Comparison of ENCODE assay signal across 10 mouse cellular contexts in the genomic region with DNA sequence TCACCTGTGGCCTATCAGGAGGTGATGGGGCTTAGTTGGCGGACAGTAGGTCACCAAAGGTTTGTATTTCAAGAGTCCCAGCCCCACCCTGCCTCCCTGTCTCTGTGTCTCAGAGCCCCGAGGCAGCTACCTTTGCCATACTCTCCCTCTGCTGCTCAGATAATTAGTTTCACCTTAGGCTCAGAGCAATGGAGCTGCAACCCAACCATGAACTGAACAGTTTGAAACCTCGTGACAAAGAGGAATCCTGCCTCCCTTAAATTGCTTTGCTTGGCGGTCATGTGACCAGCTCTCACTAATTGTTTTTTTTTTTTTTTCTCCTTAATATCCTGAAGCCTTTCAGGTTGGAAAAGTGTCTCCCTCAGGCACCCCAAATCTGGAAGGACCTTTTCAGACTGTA. TPM values are rescaled to one million over a fixed set of nuclear protein-coding genes. Genes with fewer than 3 reads are reported as not detected.
DNase-seq lines count a peak whose midpoint lies in the region; ATAC-seq and TF ChIP-seq lines count a peak whose summit lies in the region.
"Had no signal": no experiment of that assay in that cellular context is flagged by ENCODE, and none has a peak within 500 bp of the region (broad histone marks: within the 10 kb centered on the region; RNA-seq: fewer than 3 reads in every experiment).

No protein-coding gene starts in this region.

- no peaks in the 10 kb centered on the region for H3K9me3 ChIP-seq in ES-E14 (ENCODE audit: control insufficient read depth, insufficient read depth, low read depth, low read length)
- H3K9me3 ChIP-seq in kidney, embryonic 16.5 days (ENCODE audit: low read length), result no peaks in the 10 kb centered on the region
- H3K9me3 ChIP-seq: forebrain, embryonic 15.5 days; hindbrain, embryonic 13.5 days had no signal

- intact Hi-C loops in heart, adult 2 months (cut with DNase I), result no loop called here

- H3K27me3 ChIP-seq in heart, adult 2 months (ENCODE audit: control insufficient read depth, insufficient read depth, low read length), result no peaks in the 10 kb centered on the region
- H3K27me3 ChIP-seq in kidney, adult 2 months (replicated peaks; ENCODE audit: control insufficient read depth, insufficient read depth, low read length), result no peaks in the 10 kb centered on the region
- H3K27me3 ChIP-seq in kidney, embryonic 16.5 days (ENCODE audit: insufficient read depth, low read length), result no peaks in the 10 kb centered on the region
- H3K27me3 ChIP-seq: forebrain, embryonic 15.5 days; hindbrain, embryonic 13.5 days had no signal

- ATAC-seq in kidney, embryonic 16.5 days (ENCODE audit: low FRiP score, low TSS enrichment), result peak; percentile 64; the same call in 1 of the 2 replicates
- ATAC-seq: forebrain, embryonic 15.5 days had no signal

- peak in 1 of 2 experiments; percentile 30 for DNase-seq in heart, adult 2 months
- DNase-seq in heart, adult 11 months, result no peak
- DNase-seq in kidney, adult 2 months, result peak; percentile 81
- no peak for DNase-seq in kidney, postnatal 10 days
- DNase-seq in ES-E14 (ENCODE audit: low read depth, low spot score), result no peak
- no peak for DNase-seq in adrenal gland, adult (ENCODE audit: inconsistent age in 2 of 2, low spot score in 1 of 2)
- DNase-seq in gastrocnemius, adult 8-10 months (ENCODE audit: low spot score in 2 of 2), result no peak

- H3K4me2 ChIP-seq in kidney, embryonic 16.5 days (replicated peaks; ENCODE audit: low read depth, low read length), result no peak overlapping the region
- H3K4me2 ChIP-seq: forebrain, embryonic 15.5 days; hindbrain, embryonic 13.5 days had no signal

- TF ChIP-seq POLR2A in heart, adult 2 months (IDR thresholded peaks at IDR 0.05; ENCODE audit: insufficient read depth, low read depth, low read length), result no peak
- no peak for TF ChIP-seq POLR2A in kidney, adult 2 months (IDR thresholded peaks at IDR 0.05; ENCODE audit: low read depth, low read length)

- no peak overlapping the region; the same call in 1 of the 2 replicates for H3K4me3 ChIP-seq in heart, adult 2 months
- H3K4me3 ChIP-seq in kidney, adult 2 months (ENCODE audit: insufficient read depth, low read depth, low read length), result no peak overlapping the region
- no peak overlapping the region for H3K4me3 ChIP-seq in ES-E14 (ENCODE audit: insufficient read depth in 1 of 2, low read depth in 1 of 2, low read length in 2 of 2, poor library complexity in 1 of 2, severe bottlenecking in 1 of 2)
- H3K4me3 ChIP-seq in kidney, embryonic 16.5 days (ENCODE audit: low read length), result no peak overlapping the region
- H3K4me3 ChIP-seq: forebrain, embryonic 15.5 days; hindbrain, embryonic 13.5 days had no signal

- 59% methylated on average over 4 of the region's 4 CpGs for WGBS in heart, adult 2 months
- 37% methylated on average over 4 of the region's 4 CpGs for WGBS in kidney, adult 2 months
- 59% methylated on average over 4 of the region's 4 CpGs for WGBS in kidney, embryonic 16.5 days

- in situ Hi-C loops in ES-E14 (cut with MboI; ENCODE audit: low sequenced_read_pairs in 2 of 2, unreplicated experiment in 2 of 2), result no loop called here

- H3K36me3 ChIP-seq in heart, adult 2 months (ENCODE audit: control insufficient read depth, insufficient read depth, low read length), result no peaks in the 10 kb centered on the region; the same call in 1 of the 2 replicates
- H3K36me3 ChIP-seq in kidney, adult 2 months (ENCODE audit: control insufficient read depth, insufficient read depth, low read length), result no peaks in the 10 kb centered on the region
- H3K36me3 ChIP-seq in ES-E14 (ENCODE audit: control insufficient read depth, insufficient read depth, low read length, poor library complexity, severe bottlenecking), result no peaks in the 10 kb centered on the region
- no peaks in the 10 kb centered on the region for H3K36me3 ChIP-seq in kidney, embryonic 16.5 days (ENCODE audit: insufficient read depth, low read length)
- H3K36me3 ChIP-seq: forebrain, embryonic 15.5 days; hindbrain, embryonic 13.5 days had no signal

- H3K27ac ChIP-seq in heart, adult 2 months, result peak overlapping the region; percentile 79
- peak overlapping the region; percentile 93 for H3K27ac ChIP-seq in kidney, adult 2 months (ENCODE audit: insufficient read depth, low read depth, low read length)
- H3K27ac ChIP-seq in ES-E14 (ENCODE audit: insufficient read depth, low read depth, low read length, poor library complexity, severe bottlenecking), result no peak overlapping the region
- 0 out of 2 replicates have a peak overlapping the region, but pooled peaks have one; percentile 20 for H3K27ac ChIP-seq in kidney, embryonic 16.5 days (ENCODE audit: low read length)
- H3K27ac ChIP-seq: forebrain, embryonic 15.5 days; hindbrain, embryonic 13.5 days had no signal

- TF ChIP-seq CTCF in heart, adult 2 months (IDR thresholded peaks at IDR 0.05), result no peak
- TF ChIP-seq CTCF in kidney, adult 2 months (conservative IDR thresholded peaks at IDR 0.05; ENCODE audit: insufficient read depth, insufficient read length, low read depth, low read length), result no peak

- no peak overlapping the region for H3K9ac ChIP-seq in heart, adult 2 months (ENCODE audit: low read depth, low read length)
- H3K9ac ChIP-seq in ES-E14 (ENCODE audit: insufficient read depth, low read depth, low read length, poor library complexity, severe bottlenecking), result no peak overlapping the region
- no peak overlapping the region for H3K9ac ChIP-seq in kidney, embryonic 16.5 days (replicated peaks; ENCODE audit: low read length)
- H3K9ac ChIP-seq: forebrain, embryonic 15.5 days; hindbrain, embryonic 13.5 days had no signal

- peaks cover 2% of the 10 kb centered on the region; the same call in 1 of the 2 replicates for H3K4me1 ChIP-seq in heart, adult 2 months (ENCODE audit: control insufficient read depth, insufficient read depth, low read length)
- peaks cover 23% of the 10 kb centered on the region for H3K4me1 ChIP-seq in kidney, adult 2 months (ENCODE audit: control insufficient read depth, insufficient read depth, low read length)
- H3K4me1 ChIP-seq in ES-E14 (ENCODE audit: control insufficient read depth in 2 of 2, insufficient read depth in 2 of 2, low read length in 2 of 2, poor library complexity in 1 of 2), result no peaks in the 10 kb centered on the region
- peaks cover 18% of the 10 kb centered on the region for H3K4me1 ChIP-seq in kidney, embryonic 16.5 days (ENCODE audit: insufficient read depth, low read length)

- H3K79me2 ChIP-seq in heart, adult 2 months (replicated peaks; ENCODE audit: control insufficient read depth, insufficient read depth, low read length), result no peaks in the 10 kb centered on the region

- TF ChIP-seq EP300 in heart, adult 2 months (IDR thresholded peaks at IDR 0.05; ENCODE audit: insufficient read depth, low read depth, low read length), result no peak

TF ChIP-seq in ES-E14, 5 proteins besides CTCF, POLR2A, EP300 and RAD21:
- TF ChIP-seq ZNF384 (IDR thresholded peaks at IDR 0.05; ENCODE audit: low read depth, low read length), result peak; percentile 42; the same call in 1 of the 2 replicates
- TF ChIP-seq ZC3H11A (IDR thresholded peaks at IDR 0.05; ENCODE audit: borderline replicate concordance, low read depth, low read length), result no peak
- no peak for TF ChIP-seq MAFK (IDR thresholded peaks at IDR 0.05; ENCODE audit: insufficient read depth, low read depth, low read length)
- TF ChIP-seq CHD2 (IDR thresholded peaks at IDR 0.05; ENCODE audit: low read depth, low read length), result no peak

RNA-seq across cellular contexts. Expression of a gene that starts 9.8 kb away (rescaled TPM):
- total RNA-seq in heart, adult 2 months (2021), result 100 to 1,000 TPM; 179 to 215 TPM
- 51.7 and 114 TPM in 2 replicates for polyA plus RNA-seq in heart, adult 2 months (2012; rRNA removed)
- 13.9 and 17.6 TPM in 2 replicates for polyA plus RNA-seq in kidney, adult 2 months (2012; rRNA removed)
- total RNA-seq in ES-E14 (2012; rRNA removed), result 3.5 and 4.1 TPM in 2 replicates
- 15.7 and 18.8 TPM in 2 replicates for polyA plus RNA-seq in kidney, embryonic 16.5 days (2015; fragmentation: Nextera tagmentation; extraction: Ambion mirVana)
- total RNA-seq in gastrocnemius, adult 8-10 months (2022), result 100 to 1,000 TPM; 149 to 175 (median 166) TPM

Comparison
In these comparisons a context has a peak if more than half of its experiments do, and no peak if none do; other contexts are left out.
1. RNA of a gene that starts 9.8 kb away (total RNA-seq): 179 to 215 TPM in heart, adult 2 months and 149 to 175 TPM in gastrocnemius, adult 8-10 months; 3.5 to 4.1 TPM in ES-E14; every median in the first group is over 10 times any median in the second.